Mouse (Mus musculus) embryonic facial prominence, embryonic 10.5 days (tissue): ENCODE data around the gene Gm49358. TPM values are rescaled to one million over a fixed set of nuclear protein-coding genes. Genes with fewer than 3 reads are reported as not detected.

Experiments
- DNase-seq: peaks from one replicate; pipeline ENCODE4 v3.0.0-alpha.2; 2017; ENCODE audit warnings: low spot score
- H3K27ac ChIP-seq: fragments of 300-500 bp; sonication (generic); replicated peaks from 2 replicates; pipeline ENCODE4 v1.5.1; 2016; ENCODE audit warnings: mild to moderate bottlenecking
- H3K27me3 ChIP-seq: fragments of 300-500 bp; sonication (generic); replicated peaks from 2 replicates; pipeline ENCODE4 v1.6.1; 2016; ENCODE audit warnings: low read depth, mild to moderate bottlenecking; ENCODE audit not compliant: poor library complexity, severe bottlenecking
- H3K36me3 ChIP-seq: fragments of 300-500 bp; sonication (generic); replicated peaks from 2 replicates; pipeline ENCODE4 v1.6.1; 2016; ENCODE audit warnings: mild to moderate bottlenecking, moderate library complexity
- H3K4me1 ChIP-seq: fragments of 300-500 bp; sonication (generic); 2 replicates; pipeline ENCODE4 v1.6.1; 2016
- H3K4me3 ChIP-seq: fragments of 300-500 bp; sonication (generic); 2 replicates; pipeline ENCODE4 v1.5.1; 2016; ENCODE audit warnings: mild to moderate bottlenecking, moderate library complexity
- H3K9me3 ChIP-seq: fragments of 300-500 bp; sonication (generic); 2 replicates; pipeline ENCODE4 v1.6.1; 2016; ENCODE audit warnings: mild to moderate bottlenecking
- WGBS: fragments of 180-500 bp; shearing (Covaris S2); methylation state at CpG from one replicate; pipeline ENCODE4 v1.1.7; 2016; 5-methylcytosine and 5-hydroxymethylcytosine counted together
- polyA plus RNA-seq: library from polyadenylated mRNA; unstranded; fragments of >200 nt; fragmentation: Nextera tagmentation; extraction: Ambion mirVana; gene quantifications from 2 replicates; pipeline ENCODE4 v1.2.1, GENCODE M21; 2016

Gene Gm49358
- polyA plus RNA-seq, 1 experiment from 2014 or later: not detected

GRCm38 (mm10) chr10:86824871-86825270 lies 61.1 kb downstream of the Gm49358 start:
- 0 out of 2 replicates have a peak overlapping the region, but pooled peaks have one; percentile 21 for H3K4me3 ChIP-seq
- peak; percentile 55 for DNase-seq
- H3K27me3 ChIP-seq: no peaks in the 10 kb centered on the region
- H3K27ac ChIP-seq: peak overlapping the region; percentile 11; the same call in 1 of the 2 replicates
- H3K9me3 ChIP-seq: peaks cover 3% of the 10 kb centered on the region; the same call in 1 of the 2 replicates
- peaks cover 66% of the 10 kb centered on the region for H3K4me1 ChIP-seq
- peaks cover 10% of the 10 kb centered on the region for H3K36me3 ChIP-seq
- 41% methylated on average over 14 of the region's 14 CpGs for WGBS

- Histone ChIP-seq H3K4me1 (peaks cover 55% of the 10 kb centered on the region), H3K36me3 (peaks cover 10% of the 10 kb centered on the region), H3K4me3 (no peak overlapping the region), H3K27ac (0 out of 2 replicates have a peak overlapping the region, but pooled peaks have one; percentile 2), H3K9me3 (peaks cover 3% of the 10 kb centered on the region; the same call in 1 of the 2 replicates), H3K27me3 (no peaks in the 10 kb centered on the region)
- 86% methylated on average over 10 of the region's 10 CpGs for WGBS
- DNase-seq: no peak
Measured at GRCm38 (mm10) chr10:86825871-86826522, 62.2 kb downstream of the Gm49358 start.

GRCm38 (mm10) chr10:86826929-86827328 lies 63.2 kb downstream of the Gm49358 start:
- Histone ChIP-seq H3K9me3 (peaks cover 3% of the 10 kb centered on the region; the same call in 1 of the 2 replicates), H3K4me3 (no peak overlapping the region), H3K36me3 (peaks cover 10% of the 10 kb centered on the region), H3K27me3 (no peaks in the 10 kb centered on the region), H3K4me1 (peaks cover 46% of the 10 kb centered on the region), H3K27ac (no peak overlapping the region)
- WGBS: 47% methylated on average over 3 of the region's 3 CpGs
- DNase-seq: no peak

- Histone ChIP-seq H3K4me1 (peaks cover 35% of the 10 kb centered on the region), H3K9me3 (peaks cover 3% of the 10 kb centered on the region; the same call in 1 of the 2 replicates), H3K27me3 (no peaks in the 10 kb centered on the region), H3K36me3 (peaks cover 10% of the 10 kb centered on the region), H3K27ac (no peak overlapping the region), H3K4me3 (no peak overlapping the region)
- no peak for DNase-seq
- WGBS: 83% methylated on average over 15 of the region's 15 CpGs
Measured at GRCm38 (mm10) chr10:86828221-86829135, 64.7 kb downstream of the Gm49358 start.

- Histone ChIP-seq H3K9me3 (peaks cover 3% of the 10 kb centered on the region; the same call in 1 of the 2 replicates), H3K36me3 (peaks cover 16% of the 10 kb centered on the region), H3K4me1 (peaks cover 36% of the 10 kb centered on the region), H3K4me3 (no peak overlapping the region), H3K27ac (no peak overlapping the region), H3K27me3 (no peaks in the 10 kb centered on the region)
- DNase-seq: no peak
- WGBS: 93% methylated on average over 2 of the region's 2 CpGs
Measured at GRCm38 (mm10) chr10:86829515-86829914, 65.7 kb downstream of the Gm49358 start.

GRCm38 (mm10) chr10:86836784-86837183 lies 73.0 kb downstream of the Gm49358 start:
- no peak for DNase-seq
- H3K27me3 ChIP-seq: no peaks in the 10 kb centered on the region
- H3K9me3 ChIP-seq: no peaks in the 10 kb centered on the region
- no peak overlapping the region for H3K4me3 ChIP-seq
- no peak overlapping the region for H3K27ac ChIP-seq
- H3K4me1 ChIP-seq: peaks cover 14% of the 10 kb centered on the region
- WGBS: 82% methylated on average over 4 of the region's 4 CpGs
- peaks cover 10% of the 10 kb centered on the region; the same call in 1 of the 2 replicates for H3K36me3 ChIP-seq

- DNase-seq: no peak
- H3K9me3 ChIP-seq: no peaks in the 10 kb centered on the region
- 89% methylated on average over 6 of the region's 6 CpGs for WGBS
Measured at GRCm38 (mm10) chr10:86838827-86839226, 75.1 kb downstream of the Gm49358 start.

GRCm38 (mm10) chr10:86842659-86843058 lies 78.9 kb downstream of the Gm49358 start:
- no peaks in the 10 kb centered on the region for H3K9me3 ChIP-seq
- H3K36me3 ChIP-seq: no peaks in the 10 kb centered on the region
- H3K4me3 ChIP-seq: no peak overlapping the region
- WGBS: 75% methylated on average over 5 of the region's 5 CpGs
- H3K27me3 ChIP-seq: no peaks in the 10 kb centered on the region
- no peak for DNase-seq
- no peaks in the 10 kb centered on the region for H3K4me1 ChIP-seq
- H3K27ac ChIP-seq: no peak overlapping the region

More at GRCm38 (mm10) chr10:86838827-86839226, 75.1 kb downstream of the Gm49358 start:
- Histone ChIP-seq H3K27me3 (no peaks in the 10 kb centered on the region), H3K4me3 (no peak overlapping the region), H3K36me3 (peaks cover 10% of the 10 kb centered on the region; the same call in 1 of the 2 replicates), H3K27ac (no peak overlapping the region), H3K4me1 (peaks cover 13% of the 10 kb centered on the region)

- no peaks in the 10 kb centered on the region for H3K36me3 ChIP-seq
- 82% methylated on average over 9 of the region's 9 CpGs for WGBS
Measured at GRCm38 (mm10) chr10:86846926-86847467, 83.2 kb downstream of the Gm49358 start.

GRCm38 (mm10) chr10:86849087-86849486 lies 85.3 kb downstream of the Gm49358 start:
- H3K4me3 ChIP-seq: no peak overlapping the region
- WGBS: 93% methylated on average over 4 of the region's 4 CpGs
- no peaks in the 10 kb centered on the region for H3K36me3 ChIP-seq
- H3K9me3 ChIP-seq: no peaks in the 10 kb centered on the region
- H3K27ac ChIP-seq: no peak overlapping the region
- no peaks in the 10 kb centered on the region for H3K4me1 ChIP-seq
- no peak for DNase-seq
- H3K27me3 ChIP-seq: no peaks in the 10 kb centered on the region

More at GRCm38 (mm10) chr10:86846926-86847467, 83.2 kb downstream of the Gm49358 start:
- no peak overlapping the region for H3K27ac ChIP-seq
- no peak for DNase-seq
- H3K4me1 ChIP-seq: no peaks in the 10 kb centered on the region
- no peaks in the 10 kb centered on the region for H3K27me3 ChIP-seq
- no peak overlapping the region for H3K4me3 ChIP-seq
- no peaks in the 10 kb centered on the region for H3K9me3 ChIP-seq

GRCm38 (mm10) chr10:86849508-86849907 lies 85.7 kb downstream of the Gm49358 start:
- H3K36me3 ChIP-seq: no peaks in the 10 kb centered on the region
- DNase-seq: no peak
- no peaks in the 10 kb centered on the region for H3K27me3 ChIP-seq
- H3K27ac ChIP-seq: no peak overlapping the region
- no peaks in the 10 kb centered on the region for H3K9me3 ChIP-seq
- 85% methylated on average over 4 of the region's 4 CpGs for WGBS
- H3K4me1 ChIP-seq: no peaks in the 10 kb centered on the region
- no peak overlapping the region for H3K4me3 ChIP-seq

GRCm38 (mm10) chr10:86852160-86852559 lies 88.4 kb downstream of the Gm49358 start:
- Histone ChIP-seq H3K36me3 (no peaks in the 10 kb centered on the region), H3K9me3 (no peaks in the 10 kb centered on the region), H3K27me3 (no peaks in the 10 kb centered on the region), H3K4me1 (no peaks in the 10 kb centered on the region), H3K27ac (no peak overlapping the region), H3K4me3 (no peak overlapping the region)
- 84% methylated on average over 6 of the region's 6 CpGs for WGBS
- no peak for DNase-seq
